Mouse (Mus musculus): ENCODE data around the gene Klb.

DNA sequence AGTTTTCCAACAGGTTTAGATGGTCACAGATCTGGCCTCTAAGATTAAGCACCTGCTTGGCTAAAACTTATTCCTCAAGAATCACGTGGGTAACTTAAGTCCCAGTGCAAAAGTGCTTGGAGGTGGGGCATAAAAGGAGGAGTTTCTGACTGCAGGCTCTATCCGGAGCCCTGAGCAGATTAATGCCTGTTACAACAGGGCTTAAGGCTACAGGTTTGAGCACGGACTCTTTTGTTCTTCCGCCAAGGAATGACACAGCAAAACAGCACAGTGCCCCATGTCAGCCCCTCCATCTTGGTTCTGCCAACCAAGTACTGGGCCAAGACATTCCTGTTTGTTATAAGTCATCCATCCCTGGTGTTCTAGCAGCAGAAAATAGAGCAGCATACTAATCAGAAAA lies 80.2 kb downstream of the Klb start:
- TF ChIP-seq GATA1 (IDR thresholded peaks at IDR 0.05; ENCODE audit: borderline replicate concordance, low read length), result no peak
- TF ChIP-seq FLI1 (IDR thresholded peaks at IDR 0.05; ENCODE audit: low read length), result no peak
